Mouse (Mus musculus) limb, embryonic 15.5 days (tissue): Measurements from ENCODE around the gene Ssh1. TPM values are rescaled to one million over a fixed set of nuclear protein-coding genes. Genes with fewer than 3 reads are reported as not detected.

Source experiments
- ATAC-seq: fragments of 200-750 bp; cut with Nextera tagmentation; 2 replicates; pipeline ENCODE4 v1.8.0; 2017; ENCODE audit warnings: low read depth, moderate TSS enrichment; ENCODE audit not compliant: insufficient number of reproducible peaks, low FRiP score, low TSS enrichment
- H3K27ac ChIP-seq: fragments of 300-500 bp; sonication (generic); 2 replicates; pipeline ENCODE4 v1.5.1; 2015; ENCODE audit warnings: moderate library complexity, mild to moderate bottlenecking, inconsistent platforms
- H3K27me3 ChIP-seq: fragments of 300-500 bp; sonication (generic); 2 replicates; pipeline ENCODE4 v1.6.1; 2015; ENCODE audit warnings: inconsistent platforms
- H3K36me3 ChIP-seq: fragments of 300-500 bp; sonication (generic); 2 replicates; pipeline ENCODE4 v1.6.1; 2015; ENCODE audit warnings: inconsistent platforms
- H3K4me1 ChIP-seq: fragments of 300-500 bp; sonication (generic); 2 replicates; pipeline ENCODE4 v1.6.1; 2015; ENCODE audit warnings: inconsistent platforms
- H3K4me2 ChIP-seq: fragments of 300-500 bp; sonication (generic); 2 replicates; pipeline ENCODE4 v1.6.1; 2015; ENCODE audit warnings: mild to moderate bottlenecking, inconsistent platforms
- H3K4me3 ChIP-seq: fragments of 300-500 bp; sonication (generic); 2 replicates; pipeline ENCODE4 v1.5.1; 2015; ENCODE audit warnings: mild to moderate bottlenecking, inconsistent platforms
- H3K9ac ChIP-seq: fragments of 300-500 bp; sonication (generic); 2 replicates; pipeline ENCODE4 v1.6.1; 2015; ENCODE audit warnings: inconsistent platforms
- H3K9me3 ChIP-seq: fragments of 300-500 bp; sonication (generic); 2 replicates; pipeline ENCODE4 v1.6.1; 2016; ENCODE audit warnings: inconsistent platforms
- WGBS: fragments of 180-500 bp; shearing (Covaris S2); methylation state at CpG from one replicate; pipeline ENCODE4 v1.1.7; 2015; 5-methylcytosine and 5-hydroxymethylcytosine counted together
- polyA plus RNA-seq: library from polyadenylated mRNA; unstranded; fragments of >200 nt; fragmentation: Nextera tagmentation; extraction: Ambion mirVana; gene quantifications from 2 replicates; pipeline ENCODE4 v1.2.1, GENCODE M21; 2015

The Ssh1 gene
- polyA plus RNA-seq, 1 experiment from 2014 or later, result 13.2 TPM

DNA sequence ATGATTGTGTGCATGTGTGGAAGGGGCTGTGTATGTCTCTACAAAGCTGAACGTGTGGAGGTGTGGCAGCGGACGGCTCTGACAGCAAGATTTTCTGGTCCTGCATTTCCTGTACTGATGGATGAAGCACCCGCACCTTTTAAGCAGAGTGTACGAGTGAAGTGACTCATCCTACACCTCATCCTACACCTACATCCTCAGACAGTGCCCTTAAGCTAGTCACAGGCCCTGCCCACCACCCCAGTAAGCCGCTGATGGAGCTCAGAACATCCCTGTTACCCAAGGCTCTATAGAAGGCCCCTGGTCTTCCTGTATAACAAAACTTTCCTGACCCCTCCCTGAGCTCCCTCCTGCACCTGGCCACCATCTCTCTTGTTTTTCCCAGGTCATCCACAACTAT is 30.7 kb upstream of the Ssh1 start:
- Histone ChIP-seq H3K4me3 (no peak overlapping the region), H3K36me3 (no peaks in the 10 kb centered on the region), H3K9me3 (no peaks in the 10 kb centered on the region), H3K27ac (no peak overlapping the region), H3K4me2 (no peak overlapping the region), H3K27me3 (no peaks in the 10 kb centered on the region), H3K4me1 (no peaks in the 10 kb centered on the region), H3K9ac (no peak overlapping the region)
- 58% methylated on average over 6 of the region's 6 CpGs for WGBS
- no peak for ATAC-seq

DNA sequence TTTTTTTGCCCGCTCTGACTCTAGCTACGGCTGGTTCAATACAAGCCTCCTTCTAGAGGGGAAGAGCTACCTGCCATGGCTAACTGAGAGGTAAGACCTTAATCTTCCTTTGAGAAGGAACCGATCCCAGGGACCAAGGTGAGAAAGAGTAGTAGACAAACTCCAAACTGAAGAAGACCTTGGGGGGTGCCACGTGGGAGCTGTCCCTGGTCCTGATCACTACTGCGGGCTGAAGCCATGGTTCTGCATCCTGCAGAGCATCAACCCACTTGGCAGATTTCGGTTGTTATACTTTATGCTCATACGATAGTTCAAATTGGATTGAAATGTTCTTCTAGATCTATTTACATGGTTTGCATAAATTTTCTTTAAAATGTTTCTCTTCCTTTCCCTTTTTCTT is 21.4 kb upstream of the Ssh1 start:
- H3K9ac ChIP-seq, result no peak overlapping the region
- 63% methylated on average over 7 of the region's 7 CpGs for WGBS

DNA sequence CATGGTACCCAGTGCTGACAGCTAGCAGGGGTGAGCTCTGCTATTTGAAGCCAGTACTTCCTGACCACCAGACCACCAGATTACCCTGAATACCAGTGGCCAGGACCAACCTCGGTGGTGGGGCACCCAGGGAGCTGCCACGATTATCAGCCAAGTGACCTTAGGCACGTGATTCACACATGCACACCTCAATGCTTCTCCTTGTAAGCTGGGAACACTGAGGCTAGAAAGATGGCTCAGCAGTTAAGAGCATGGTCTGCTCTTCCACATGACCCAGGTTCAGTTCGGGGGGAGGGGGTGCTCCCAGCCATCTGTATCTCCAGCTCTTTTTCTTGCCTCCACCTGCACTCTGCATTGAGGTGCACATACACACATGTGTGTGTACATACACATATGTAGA is 15.4 kb upstream of the Ssh1 start:
- Histone ChIP-seq H3K4me3 (no peak overlapping the region), H3K27me3 (no peaks in the 10 kb centered on the region), H3K36me3 (no peaks in the 10 kb centered on the region), H3K27ac (no peak overlapping the region), H3K4me2 (no peak overlapping the region), H3K9me3 (no peaks in the 10 kb centered on the region), H3K4me1 (no peaks in the 10 kb centered on the region), H3K9ac (no peak overlapping the region)
- 83% methylated on average over 4 of the region's 4 CpGs for WGBS
- ATAC-seq, result no peak

More for the DNA sequence above, 21.4 kb upstream of the Ssh1 start:
- Histone ChIP-seq H3K4me2 (no peak overlapping the region), H3K27ac (no peak overlapping the region), H3K36me3 (no peaks in the 10 kb centered on the region), H3K9me3 (no peaks in the 10 kb centered on the region), H3K4me3 (no peak overlapping the region), H3K4me1 (no peaks in the 10 kb centered on the region), H3K27me3 (no peaks in the 10 kb centered on the region)
- ATAC-seq, result no peak

DNA sequence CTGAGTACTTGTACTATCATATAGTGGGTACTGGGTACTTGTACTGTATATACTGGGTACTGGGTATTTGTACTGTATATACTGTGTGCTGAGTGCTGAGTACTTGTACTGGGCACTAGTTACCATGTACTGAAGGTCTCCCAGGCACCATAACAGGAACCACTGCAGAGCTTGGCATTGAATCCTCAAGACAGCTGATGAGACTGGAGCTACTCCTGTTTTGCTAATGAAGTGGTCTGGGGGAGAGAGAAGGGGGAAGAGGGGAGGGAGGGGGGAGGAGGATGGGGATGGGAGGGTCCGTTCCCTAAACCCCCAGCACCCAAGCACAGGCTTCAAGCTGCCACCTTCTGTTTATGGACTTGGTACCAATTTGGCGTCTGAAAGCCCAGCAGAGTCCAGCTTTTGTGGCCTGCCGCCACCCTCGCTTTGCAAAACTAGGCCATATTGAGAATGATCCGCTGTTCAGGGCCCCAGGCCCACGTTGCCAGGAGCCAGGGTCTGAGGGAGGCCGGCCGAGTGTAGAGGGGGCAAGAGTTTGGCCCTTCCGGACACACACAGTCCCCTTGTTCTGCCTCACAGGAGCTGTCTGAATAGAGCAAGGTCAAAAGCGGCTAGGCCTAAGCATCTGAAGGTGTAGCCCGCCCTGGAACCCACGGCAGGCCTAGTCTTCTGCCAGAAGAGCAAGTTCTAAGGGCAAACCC is 14.2 kb upstream of the Ssh1 start:
- WGBS, result 77% methylated on average over 12 of the region's 12 CpGs

DNA sequence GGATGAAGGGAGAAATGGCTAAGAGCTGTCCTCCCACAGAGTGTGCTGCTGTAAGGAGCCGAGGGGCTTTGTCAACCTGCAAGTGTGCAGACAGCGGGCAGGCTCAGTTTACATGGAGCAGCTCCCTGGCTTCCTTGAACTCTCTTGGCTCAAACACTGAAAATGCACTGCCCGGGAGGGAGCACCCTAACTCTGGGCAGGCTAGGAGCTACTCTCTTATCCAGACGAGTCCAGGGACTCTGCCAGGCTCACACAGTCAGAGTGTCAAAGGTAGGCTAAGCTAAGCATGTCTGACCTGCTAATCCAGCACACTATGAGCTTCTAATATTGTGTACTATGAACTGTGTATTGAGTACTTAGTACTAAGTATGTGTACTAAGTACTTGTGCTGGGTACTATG is 13.3 kb upstream of the Ssh1 start:
- H3K27me3 ChIP-seq, result no peaks in the 10 kb centered on the region
- H3K9me3 ChIP-seq, result no peaks in the 10 kb centered on the region
- H3K36me3 ChIP-seq, result no peaks in the 10 kb centered on the region
- H3K27ac ChIP-seq, result no peak overlapping the region
- H3K4me1 ChIP-seq, result no peaks in the 10 kb centered on the region
- 70% methylated on average over 4 of the region's 4 CpGs for WGBS
- no peak overlapping the region for H3K4me2 ChIP-seq
- no peak for ATAC-seq
- no peak overlapping the region for H3K9ac ChIP-seq
- no peak overlapping the region for H3K4me3 ChIP-seq

More for the DNA sequence above, 14.2 kb upstream of the Ssh1 start:
- Histone ChIP-seq H3K27me3 (no peaks in the 10 kb centered on the region), H3K4me3 (no peak overlapping the region), H3K36me3 (no peaks in the 10 kb centered on the region), H3K27ac (no peak overlapping the region), H3K9me3 (no peaks in the 10 kb centered on the region), H3K4me1 (no peaks in the 10 kb centered on the region), H3K9ac (no peak overlapping the region), H3K4me2 (no peak overlapping the region)
- ATAC-seq, result no peak

DNA sequence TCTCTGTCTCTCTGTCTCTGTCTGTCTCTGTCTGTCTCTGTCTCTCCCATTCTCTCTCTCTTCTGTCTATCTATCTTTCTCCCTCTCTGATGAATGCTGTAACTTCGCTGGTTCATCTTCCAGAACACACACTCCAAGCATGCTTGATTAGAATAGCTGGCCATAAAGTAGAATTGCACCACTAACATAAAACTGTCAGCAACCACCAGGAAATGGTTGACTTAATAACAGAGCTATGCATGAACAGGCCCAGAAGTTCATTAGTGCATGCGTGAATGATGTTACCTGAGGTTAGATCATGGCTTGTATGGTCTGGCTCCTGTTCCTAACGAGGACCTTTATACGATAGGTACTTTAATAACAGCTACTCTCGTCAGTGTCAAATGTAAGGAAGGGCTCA is 11.4 kb upstream of the Ssh1 start:
- Histone ChIP-seq H3K4me1 (no peaks in the 10 kb centered on the region), H3K9ac (no peak overlapping the region), H3K36me3 (no peaks in the 10 kb centered on the region), H3K27me3 (no peaks in the 10 kb centered on the region), H3K27ac (no peak overlapping the region), H3K4me2 (no peak overlapping the region), H3K9me3 (no peaks in the 10 kb centered on the region), H3K4me3 (no peak overlapping the region)
- 20% methylated on average over 5 of the region's 5 CpGs for WGBS
- ATAC-seq, result no peak

DNA sequence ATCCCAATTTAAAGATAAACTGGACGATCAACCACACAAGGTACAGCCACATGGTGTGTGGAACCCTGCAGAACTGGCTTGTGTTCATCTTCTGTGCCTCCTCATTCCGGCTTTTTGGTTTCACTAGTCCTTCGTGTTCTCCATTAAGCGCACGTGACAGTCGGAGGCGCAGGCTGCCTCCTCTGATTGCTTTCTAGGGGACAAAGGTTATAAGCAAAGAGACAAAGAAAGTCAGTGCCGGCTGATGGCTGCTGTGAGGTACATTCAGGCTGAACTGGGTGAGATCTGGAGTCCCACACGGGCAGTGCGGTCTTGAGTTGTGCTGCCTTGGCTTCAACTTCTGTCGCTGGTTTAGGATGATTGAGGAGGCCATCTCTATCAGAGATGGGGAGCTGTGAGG is 10.9 kb upstream of the Ssh1 start:
- Histone ChIP-seq H3K36me3 (no peaks in the 10 kb centered on the region), H3K4me1 (no peaks in the 10 kb centered on the region), H3K27ac (no peak overlapping the region), H3K4me2 (no peak overlapping the region), H3K4me3 (no peak overlapping the region), H3K27me3 (no peaks in the 10 kb centered on the region), H3K9me3 (no peaks in the 10 kb centered on the region), H3K9ac (no peak overlapping the region)
- no peak for ATAC-seq
- WGBS, result 76% methylated on average over 11 of the region's 11 CpGs

DNA sequence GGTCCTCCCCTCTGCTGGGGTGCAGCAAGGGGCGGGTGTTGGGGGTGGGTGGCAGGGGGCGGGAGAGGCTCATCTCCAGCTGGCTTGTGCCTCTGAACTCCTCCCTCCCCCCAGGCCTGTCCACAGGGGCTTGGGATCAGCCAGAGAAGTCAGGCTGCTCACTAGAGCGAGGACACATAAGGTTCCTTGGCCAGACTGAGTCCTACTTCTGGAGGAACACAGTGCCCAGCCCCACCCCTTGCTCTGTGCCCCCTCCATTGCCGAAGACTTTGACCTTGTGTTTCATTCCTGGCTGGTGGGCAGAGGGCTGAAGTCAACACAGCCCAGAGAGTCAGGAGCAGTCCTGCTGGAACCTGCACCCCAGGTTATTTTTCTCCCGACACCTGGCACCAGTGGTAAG is 9.8 kb upstream of the Ssh1 start, which contains the start of gene Dao:
Gene Dao (plus strand): TSS at position 162 of the 400 bp plus-strand sequence.
- H3K36me3 ChIP-seq, result no peaks in the 10 kb centered on the region
- 51% methylated on average over 5 of the region's 5 CpGs for WGBS

DNA sequence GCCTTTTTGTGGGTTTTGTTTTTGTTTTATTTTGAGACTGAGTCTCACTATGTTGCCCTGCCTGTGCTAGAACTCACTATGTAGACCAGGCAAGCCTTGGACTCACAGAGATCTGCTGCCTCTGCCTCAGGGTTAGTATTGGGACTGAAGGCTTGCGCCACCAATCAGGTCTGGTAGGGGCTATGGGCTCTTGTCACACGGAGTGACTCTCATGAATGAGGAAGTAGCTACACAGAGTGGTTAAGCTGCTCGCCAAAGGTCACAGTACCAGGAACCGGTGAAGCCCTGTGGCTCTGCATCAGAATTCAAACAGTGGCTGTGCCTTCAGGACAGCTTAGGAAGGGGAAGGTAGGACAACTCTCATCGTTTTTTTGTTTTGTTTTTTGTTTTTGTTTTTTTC is 5.7 kb upstream of the Ssh1 start:
- H3K9ac ChIP-seq, result no peak overlapping the region
- no peak for ATAC-seq
- H3K4me3 ChIP-seq, result no peak overlapping the region
- no peaks in the 10 kb centered on the region for H3K27me3 ChIP-seq
- no peak overlapping the region for H3K4me2 ChIP-seq
- no peaks in the 10 kb centered on the region for H3K9me3 ChIP-seq
- H3K36me3 ChIP-seq, result no peaks in the 10 kb centered on the region
- WGBS, result 60% methylated on average over 5 of the region's 5 CpGs
- peaks cover 2% of the 10 kb centered on the region; the same call in 1 of the 2 replicates for H3K4me1 ChIP-seq
- H3K27ac ChIP-seq, result no peak overlapping the region

More for the DNA sequence above, 9.8 kb upstream of the Ssh1 start, which contains the start of gene Dao:
- H3K9ac ChIP-seq, result no peak within 1 kb of the TSS
- H3K4me3 ChIP-seq, result no peak within 1 kb of the TSS
- no peaks in the 10 kb centered on the region for H3K27me3 ChIP-seq
- H3K27ac ChIP-seq, result no peak within 1 kb of the TSS
- no peaks in the 10 kb centered on the region for H3K9me3 ChIP-seq
- H3K4me1 ChIP-seq, result no peaks in the 10 kb centered on the region
- no peak within 1 kb of the TSS for H3K4me2 ChIP-seq
- ATAC-seq, result no peak; the same call in 1 of the 2 replicates

DNA sequence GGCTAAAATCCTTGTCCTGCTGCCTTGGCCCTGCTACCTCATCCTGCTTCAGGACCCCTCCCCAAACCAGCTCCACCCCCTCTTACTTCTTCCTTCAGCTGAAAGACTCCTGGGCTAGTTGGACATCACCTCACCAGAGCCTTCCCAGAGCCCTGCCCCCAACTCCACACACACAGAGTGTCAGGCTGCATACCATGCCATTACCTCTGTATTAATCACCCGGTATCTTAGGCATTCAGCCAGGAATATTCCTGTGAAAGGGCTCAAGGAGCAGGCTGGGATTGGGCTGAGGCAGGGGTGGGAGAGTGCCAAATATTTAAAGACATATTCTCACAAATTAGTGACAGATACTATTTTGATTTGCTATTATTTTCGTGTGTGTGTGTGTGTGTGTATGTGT is 2.8 kb upstream of the Ssh1 start:
- H3K9ac ChIP-seq, result no peak overlapping the region
- no peaks in the 10 kb centered on the region for H3K9me3 ChIP-seq
- no peak overlapping the region for H3K27ac ChIP-seq
- H3K4me2 ChIP-seq, result no peak overlapping the region
- H3K36me3 ChIP-seq, result no peaks in the 10 kb centered on the region
- H3K27me3 ChIP-seq, result no peaks in the 10 kb centered on the region
- WGBS, result 28% methylated on average over 2 of the region's 2 CpGs
- peaks cover 16% of the 10 kb centered on the region for H3K4me1 ChIP-seq
- H3K4me3 ChIP-seq, result no peak overlapping the region
- no peak for ATAC-seq

DNA sequence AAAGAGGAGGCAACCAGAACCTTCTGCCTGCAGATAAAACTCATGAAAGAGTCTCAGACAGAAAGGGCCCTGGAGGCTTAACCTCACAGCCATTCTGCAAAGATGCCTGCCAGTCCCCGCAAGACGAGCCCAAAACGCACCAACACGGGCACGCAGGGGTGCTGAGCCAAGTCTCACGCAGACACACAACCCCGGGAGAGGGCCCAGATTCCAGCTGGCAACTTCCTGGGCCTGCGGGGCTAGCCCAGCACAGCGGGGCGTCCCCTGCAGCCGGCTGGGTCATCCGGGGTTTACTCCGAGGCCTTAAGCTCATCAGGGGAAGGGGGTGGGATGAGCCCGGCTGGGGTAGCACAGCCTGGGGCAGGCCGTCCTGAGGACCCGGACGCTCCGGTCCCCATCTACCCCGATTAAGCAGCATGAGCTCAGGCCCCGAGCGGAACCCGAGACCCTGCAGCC is 635 bp downstream of the Ssh1 start:
- Histone ChIP-seq H3K36me3 (0 out of 2 replicates have a peak, but pooled peaks cover 5% of the 10 kb centered on the region), H3K27ac (peak overlapping the region; percentile 94), H3K4me3 (peak overlapping the region; percentile 85), H3K4me1 (peaks cover 24% of the 10 kb centered on the region), H3K4me2 (peak overlapping the region; percentile 63), H3K9ac (peak overlapping the region; percentile 85), H3K27me3 (no peaks in the 10 kb centered on the region), H3K9me3 (no peaks in the 10 kb centered on the region)
- ATAC-seq, result no peak; the same call in 1 of the 2 replicates
- WGBS, result 0% methylated on average over 22 of the region's 22 CpGs

DNA sequence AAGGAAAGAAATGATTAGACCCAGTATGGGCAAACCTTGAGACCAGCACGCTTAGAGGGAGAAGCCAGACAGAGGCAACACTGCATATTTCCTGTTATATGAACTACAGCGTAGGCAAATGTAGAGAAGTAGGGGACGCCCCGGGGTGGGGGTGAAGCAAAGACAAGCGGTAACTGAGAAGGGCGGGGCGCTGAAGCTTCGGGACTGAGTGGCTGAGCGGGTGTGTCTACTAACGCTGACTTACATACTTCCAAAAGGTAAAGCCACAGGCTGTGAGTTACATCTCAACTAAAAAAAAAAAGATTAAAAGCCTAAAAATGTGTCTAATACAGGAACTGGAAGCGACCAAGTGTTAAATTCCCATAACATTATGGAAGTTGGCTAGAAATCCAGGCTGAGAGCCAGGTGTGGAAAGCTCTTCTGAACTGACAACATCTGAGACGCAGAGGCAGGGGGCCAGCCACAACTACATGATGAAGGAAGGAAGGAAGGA is 1.3 kb downstream of the Ssh1 start:
- Histone ChIP-seq H3K4me2 (peak overlapping the region; percentile 63), H3K9me3 (no peaks in the 10 kb centered on the region), H3K4me3 (peak overlapping the region; percentile 85), H3K9ac (peak overlapping the region; percentile 85), H3K27me3 (no peaks in the 10 kb centered on the region), H3K36me3 (peaks cover 7% of the 10 kb centered on the region; the same call in 1 of the 2 replicates), H3K4me1 (peaks cover 24% of the 10 kb centered on the region), H3K27ac (peak overlapping the region; percentile 94)
- no peak for ATAC-seq
- 7% methylated on average over 12 of the region's 12 CpGs for WGBS
